ENCODE assay signal across 26 mouse cellular contexts in the genomic region with DNA sequence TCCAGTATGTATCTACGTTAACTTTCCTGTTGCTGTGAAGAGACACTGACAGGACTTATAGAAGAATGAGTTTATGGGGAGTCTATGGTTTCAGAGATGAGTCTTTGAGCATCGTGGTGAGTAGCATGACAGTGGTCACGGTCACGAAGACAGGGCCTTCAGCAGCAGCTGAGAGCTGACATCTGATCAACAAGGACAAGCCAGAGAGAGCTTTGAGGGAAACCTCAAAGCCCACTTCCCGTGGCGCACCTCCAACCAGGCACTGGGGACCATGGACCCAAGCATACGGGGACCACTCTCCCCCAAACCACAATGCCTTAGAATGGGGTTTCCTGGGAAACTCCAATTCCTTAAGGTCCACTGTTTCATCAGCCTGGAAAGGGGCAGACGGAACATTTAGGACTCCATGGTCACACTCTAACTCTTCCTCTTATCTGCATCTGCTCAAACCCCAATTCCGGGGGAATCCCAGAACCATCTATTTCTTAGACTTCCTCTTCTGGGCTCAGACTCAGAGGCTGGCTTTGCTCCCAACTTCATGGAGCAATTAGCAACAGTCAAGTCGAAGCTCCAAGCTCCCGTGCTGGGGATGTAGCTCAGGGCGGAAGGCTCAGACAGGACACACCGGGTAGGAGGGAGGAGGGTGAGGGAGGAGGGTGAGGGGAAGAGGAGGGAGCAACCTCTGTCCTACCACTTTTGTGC. TPM values are rescaled to one million over a fixed set of nuclear protein-coding genes. Genes with fewer than 3 reads are reported as not detected.
DNase-seq lines count a peak whose midpoint lies in the region; ATAC-seq and TF ChIP-seq lines count a peak whose summit lies in the region.
"Had no signal": no experiment of that assay in that cellular context is flagged by ENCODE, and none has a peak within 500 bp of the region (broad histone marks: within the 10 kb centered on the region; RNA-seq: fewer than 3 reads in every experiment).

No protein-coding gene starts in this region.

- H3K4me1 ChIP-seq in megakaryocyte, embryonic 14.5 days: peaks cover 46% of the 10 kb centered on the region
- peaks cover 13% of the 10 kb centered on the region; the same call in 1 of the 2 replicates for H3K4me1 ChIP-seq in lung, postnatal 0 days (ENCODE audit: insufficient read depth, low read depth, low read length)

- H3K36me3 ChIP-seq in megakaryocyte, embryonic 14.5 days (replicated peaks; ENCODE audit: low read length): no peaks in the 10 kb centered on the region
- no peaks in the 10 kb centered on the region for H3K36me3 ChIP-seq in lung, postnatal 0 days (ENCODE audit: insufficient read depth, low read length)
- H3K36me3 ChIP-seq: limb, embryonic 12.5 days; midbrain, embryonic 15.5 days; neural tube, embryonic 13.5 days had no signal

- H3K27me3 ChIP-seq in megakaryocyte, embryonic 14.5 days (replicated peaks): no peaks in the 10 kb centered on the region
- H3K27me3 ChIP-seq in lung, postnatal 0 days (replicated peaks; ENCODE audit: insufficient read depth, low read length): no peaks in the 10 kb centered on the region
- H3K27me3 ChIP-seq: limb, embryonic 12.5 days; midbrain, embryonic 15.5 days; neural tube, embryonic 13.5 days had no signal

- TF ChIP-seq CTCF in lung, postnatal 0 days (IDR thresholded peaks at IDR 0.05): no peak

- no peak overlapping the region for H3K9ac ChIP-seq in lung, postnatal 0 days (replicated peaks; ENCODE audit: low read depth)
- H3K9ac ChIP-seq: hindbrain, embryonic 14.5 days; limb, embryonic 12.5 days; liver, postnatal 0 days; midbrain, embryonic 15.5 days; neural tube, embryonic 13.5 days had no signal

- 80% methylated on average over 13 of the region's 13 CpGs for WGBS in lung, postnatal 0 days

- DNase-seq in spleen, postnatal 36 days (ENCODE audit: low spot score in 2 of 2): peak; percentile 17 to 26
- no peak for DNase-seq in spleen, postnatal 4 days (ENCODE audit: low spot score in 2 of 2)
- no peak for DNase-seq in thymus, postnatal 10 days (ENCODE audit: low spot score in 2 of 2)
- no peak for DNase-seq in left cerebral cortex, postnatal 4 days
- no peak for DNase-seq in lung, postnatal 0 days (ENCODE audit: low spot score)
- DNase-seq: adrenal gland, postnatal 14 days; cerebellum, adult 9-11 months; gastrocnemius, postnatal 14 days; kidney, adult 9 months; kidney, postnatal 25 days; liver, postnatal 0 days; lung, postnatal 10 days; retina, postnatal 1 day; thymus, postnatal 36 days had no signal

- no peak for TF ChIP-seq EP300 in lung, postnatal 0 days (IDR thresholded peaks at IDR 0.05)

- ATAC-seq in common myeloid progenitor, adult 5-6 weeks (replicated peaks; ENCODE audit: low read depth, poor library complexity, severe bottlenecking): peak; percentile 41
- no peak for ATAC-seq in lung, postnatal 0 days
- ATAC-seq: forebrain, embryonic 16.5 days; liver, postnatal 0 days; midbrain, embryonic 15.5 days had no signal

- H3K27ac ChIP-seq in lung, postnatal 0 days (ENCODE audit: low read length): no peak overlapping the region
- H3K27ac ChIP-seq: embryonic facial prominence, embryonic 10.5 days; heart, adult 2 months; hindbrain, embryonic 14.5 days; left cerebral cortex, adult 2 months; limb, embryonic 12.5 days; midbrain, embryonic 15.5 days; neural tube, embryonic 13.5 days had no signal

- peak overlapping the region; percentile 19 for H3K4me3 ChIP-seq in megakaryocyte, embryonic 14.5 days (replicated peaks)
- no peak overlapping the region for H3K4me3 ChIP-seq in lung, postnatal 0 days (ENCODE audit: low read depth, low read length)
- H3K4me3 ChIP-seq: embryonic facial prominence, embryonic 10.5 days; heart, adult 2 months; left cerebral cortex, adult 2 months; limb, embryonic 12.5 days; midbrain, embryonic 15.5 days; myocyte; neural tube, embryonic 13.5 days had no signal

- no peak overlapping the region for H3K4me2 ChIP-seq in lung, postnatal 0 days (replicated peaks; ENCODE audit: low read depth, low read length)
- H3K4me2 ChIP-seq: hindbrain, embryonic 14.5 days; limb, embryonic 12.5 days; liver, embryonic 11.5 days; midbrain, embryonic 15.5 days; neural tube, embryonic 13.5 days had no signal

- intact Hi-C loops in left cerebral cortex, postnatal 4 days (cut with DNase I): no loop called here

- peaks cover 9% of the 10 kb centered on the region for H3K9me3 ChIP-seq in megakaryocyte, embryonic 14.5 days
- no peaks in the 10 kb centered on the region for H3K9me3 ChIP-seq in lung, postnatal 0 days (ENCODE audit: low read length)
- H3K9me3 ChIP-seq: limb, embryonic 12.5 days; midbrain, embryonic 15.5 days had no signal

RNA-seq across cellular contexts. Expression of gene Bri3, which starts 7.8 kb away (rescaled TPM):
- total RNA-seq in common myeloid progenitor, adult 5-6 weeks (2017): 13.3 and 16.5 TPM in 2 replicates
- 100 and 157 TPM in 2 replicates for polyA plus RNA-seq in megakaryocyte, embryonic 14.5 days (2012; ENCODE audit: insufficient read depth, low replicate concordance)
- total RNA-seq in left cerebral cortex, postnatal 4 days (2021): 10 to 100 TPM; 68.9 to 72.5 TPM
- polyA plus RNA-seq in lung, postnatal 0 days (2015; fragmentation: Nextera tagmentation; extraction: Ambion mirVana): 278 and 286 TPM in 2 replicates

RNA-seq across cellular contexts. Expression of gene Tecpr1, which starts 28.6 kb away (rescaled TPM):
- 3.4 and 5.6 TPM in 2 replicates for total RNA-seq in common myeloid progenitor, adult 5-6 weeks (2017)
- polyA plus RNA-seq in megakaryocyte, embryonic 14.5 days (2012; ENCODE audit: insufficient read depth, low replicate concordance): 2.8 and 13.2 TPM in 2 replicates
- 10 to 100 TPM; 72.6 to 83.1 TPM for total RNA-seq in left cerebral cortex, postnatal 4 days (2021)
- polyA plus RNA-seq in lung, postnatal 0 days (2015; fragmentation: Nextera tagmentation; extraction: Ambion mirVana): 34.1 and 35.0 TPM in 2 replicates

Comparison
In these comparisons a context has a peak if more than half of its experiments do, and no peak if none do; other contexts are left out.
1. DNase-seq: peak in spleen, postnatal 36 days (2 of 2); none in spleen, postnatal 4 days (0 of 2), thymus, postnatal 10 days (0 of 2), left cerebral cortex, postnatal 4 days (single experiment) and lung, postnatal 0 days (single experiment).
2. RNA of gene Tecpr1, which starts 28.6 kb away (total RNA-seq): 72.6 to 83.1 TPM in left cerebral cortex, postnatal 4 days; 3.4 to 5.6 TPM in common myeloid progenitor, adult 5-6 weeks; every median in the first group is over 10 times any median in the second.